8 mouse cellular contexts compared by ENCODE assay signal in the genomic region with DNA sequence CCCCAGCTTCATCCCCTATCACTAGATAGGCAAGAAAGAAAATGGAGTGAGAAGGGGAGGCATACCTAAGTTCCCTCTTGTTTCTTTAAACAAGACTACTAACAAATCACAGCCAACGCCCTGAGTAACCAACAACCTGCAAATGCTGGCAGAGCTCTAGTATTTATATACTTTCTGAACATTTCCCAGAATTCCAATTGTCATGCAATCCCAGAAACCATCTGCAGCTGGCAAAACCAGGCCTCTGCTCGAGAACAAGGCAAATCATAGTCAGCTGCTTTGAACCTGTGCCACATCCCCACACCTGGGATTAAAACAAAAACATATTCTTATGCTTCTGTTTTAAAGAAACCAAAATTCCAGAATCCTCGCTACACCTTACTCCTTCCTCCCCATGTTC. TPM values are rescaled to one million over a fixed set of nuclear protein-coding genes. Genes with fewer than 3 reads are reported as not detected.
DNase-seq lines count a peak whose midpoint lies in the region; ATAC-seq and TF ChIP-seq lines count a peak whose summit lies in the region.
"Had no signal": no experiment of that assay in that cellular context is flagged by ENCODE, and none has a peak within 500 bp of the region (broad histone marks: within the 10 kb centered on the region; RNA-seq: fewer than 3 reads in every experiment).

No protein-coding gene starts in this region.

- no peak for TF ChIP-seq POLR2A in liver, adult 2 months (IDR thresholded peaks at IDR 0.05; ENCODE audit: extremely low read depth, insufficient read depth, low read length)

- no peak overlapping the region for H3K9ac ChIP-seq in liver, adult 2 months (ENCODE audit: low read depth, low read length)
- H3K9ac ChIP-seq in forebrain, embryonic 11.5 days (ENCODE audit: low read length) = no peak overlapping the region
- H3K9ac ChIP-seq in limb, embryonic 11.5 days (ENCODE audit: low read length) = no peak overlapping the region
- H3K9ac ChIP-seq in neural tube, embryonic 14.5 days (replicated peaks; ENCODE audit: low read depth, low read length) = no peak overlapping the region

- H3K27me3 ChIP-seq in liver, adult 2 months (ENCODE audit: control insufficient read depth, insufficient read depth, low read length) = no peaks in the 10 kb centered on the region
- H3K27me3 ChIP-seq in forebrain, embryonic 11.5 days (ENCODE audit: control insufficient read depth, insufficient read depth, low read length) = peaks cover 3% of the 10 kb centered on the region; the same call in 1 of the 2 replicates
- no peaks in the 10 kb centered on the region for H3K27me3 ChIP-seq in limb, embryonic 11.5 days (ENCODE audit: control insufficient read depth, insufficient read depth, low read length)
- H3K27me3 ChIP-seq in neural tube, embryonic 14.5 days (ENCODE audit: control insufficient read depth, insufficient read depth, low read length) = no peaks in the 10 kb centered on the region; the same call in 1 of the 2 replicates

- no peak for ATAC-seq in forebrain, embryonic 11.5 days (replicated peaks; ENCODE audit: low FRiP score)
- no peak for ATAC-seq in limb, embryonic 11.5 days (ENCODE audit: insufficient number of reproducible peaks, low FRiP score, low TSS enrichment, low read depth)
- no peak for ATAC-seq in neural tube, embryonic 14.5 days (ENCODE audit: low read depth)

- peak; percentile 53 for DNase-seq in liver, adult 2 months (ENCODE audit: extremely low read depth, low read depth, low spot score)
- DNase-seq in liver = no peak
- DNase-seq in forebrain, embryonic 11.5 days (ENCODE audit: low spot score) = no peak
- DNase-seq in limb, embryonic 11.5 days (ENCODE audit: low spot score) = no peak
- DNase-seq in left cerebral cortex, adult 8-10 months (ENCODE audit: low spot score in 2 of 2) = no peak
- DNase-seq in urinary bladder, adult 2 months (ENCODE audit: low spot score) = no peak
- DNase-seq: adrenal gland, adult 2 months had no signal

- no peak for TF ChIP-seq CTCF in liver, adult 2 months (IDR thresholded peaks at IDR 0.05; ENCODE audit: low read depth, low read length)

- WGBS in liver, adult 2 months = 50% methylated on average over 3 of the region's 3 CpGs
- WGBS in forebrain, embryonic 11.5 days = 90% methylated on average over 3 of the region's 3 CpGs
- 80% methylated on average over 3 of the region's 3 CpGs for WGBS in limb, embryonic 11.5 days
- 87% methylated on average over 3 of the region's 3 CpGs for WGBS in neural tube, embryonic 14.5 days

- peak overlapping the region; percentile 53 for H3K4me2 ChIP-seq in forebrain, embryonic 11.5 days (ENCODE audit: low read depth, low read length, severe bottlenecking)
- peak overlapping the region; percentile 64 for H3K4me2 ChIP-seq in limb, embryonic 11.5 days (ENCODE audit: low read depth, severe bottlenecking)
- peak overlapping the region; percentile 65 for H3K4me2 ChIP-seq in neural tube, embryonic 14.5 days (ENCODE audit: low read depth, low read length)

- peak overlapping the region; percentile 84; the same call in 1 of the 2 replicates for H3K4me3 ChIP-seq in liver, adult 2 months (ENCODE audit: insufficient read depth, low read depth, low read length)
- peak overlapping the region; percentile 72; the same call in 1 of the 2 replicates for H3K4me3 ChIP-seq in forebrain, embryonic 11.5 days (ENCODE audit: low read depth, low read length)
- no peak overlapping the region; the same call in 1 of the 2 replicates for H3K4me3 ChIP-seq in limb, embryonic 11.5 days (ENCODE audit: low read depth, low read length)
- peak overlapping the region; percentile 72 for H3K4me3 ChIP-seq in neural tube, embryonic 14.5 days (ENCODE audit: low read depth, low read length)

- peaks cover 10% of the 10 kb centered on the region for H3K36me3 ChIP-seq in liver, adult 2 months (ENCODE audit: control insufficient read depth, insufficient read depth, low read length)
- no peaks in the 10 kb centered on the region for H3K36me3 ChIP-seq in forebrain, embryonic 11.5 days (ENCODE audit: control insufficient read depth, insufficient read depth, low read length)
- H3K36me3 ChIP-seq in limb, embryonic 11.5 days (ENCODE audit: control insufficient read depth, insufficient read depth, low read length) = peaks cover 6% of the 10 kb centered on the region; the same call in 1 of the 2 replicates
- no peaks in the 10 kb centered on the region; the same call in 1 of the 2 replicates for H3K36me3 ChIP-seq in neural tube, embryonic 14.5 days (ENCODE audit: control insufficient read depth, insufficient read depth, low read length)

- peaks cover 6% of the 10 kb centered on the region; the same call in 1 of the 2 replicates for H3K79me2 ChIP-seq in liver, adult 2 months (ENCODE audit: control insufficient read depth, insufficient read depth, low read length)

- no peaks in the 10 kb centered on the region for H3K9me3 ChIP-seq in forebrain, embryonic 11.5 days (ENCODE audit: control insufficient read depth, low read length)
- H3K9me3 ChIP-seq in limb, embryonic 11.5 days (ENCODE audit: control insufficient read depth, low read length) = no peaks in the 10 kb centered on the region
- H3K9me3 ChIP-seq in neural tube, embryonic 14.5 days (ENCODE audit: control insufficient read depth, low read length) = no peaks in the 10 kb centered on the region

- H3K4me1 ChIP-seq in liver, adult 2 months (ENCODE audit: control insufficient read depth, insufficient read depth, low read length) = no peaks in the 10 kb centered on the region
- H3K4me1 ChIP-seq in forebrain, embryonic 11.5 days (replicated peaks; ENCODE audit: control insufficient read depth, insufficient read depth, low read length) = peaks cover 8% of the 10 kb centered on the region
- H3K4me1 ChIP-seq in limb, embryonic 11.5 days (ENCODE audit: control insufficient read depth, insufficient read depth, low read length) = peaks cover 4% of the 10 kb centered on the region; the same call in 1 of the 2 replicates
- H3K4me1 ChIP-seq in neural tube, embryonic 14.5 days (ENCODE audit: control insufficient read depth, insufficient read depth, low read length) = peaks cover 8% of the 10 kb centered on the region

- no peak overlapping the region; the same call in 1 of the 2 replicates for H3K27ac ChIP-seq in liver, adult 2 months (replicated peaks; ENCODE audit: insufficient read depth, low read depth, low read length)
- H3K27ac ChIP-seq in forebrain, embryonic 11.5 days (ENCODE audit: low read depth, low read length) = no peak overlapping the region
- H3K27ac ChIP-seq in limb, embryonic 11.5 days (replicated peaks; ENCODE audit: low read depth, low read length) = no peak overlapping the region
- H3K27ac ChIP-seq in neural tube, embryonic 14.5 days (ENCODE audit: low read depth, low read length) = no peak overlapping the region

RNA-seq across cellular contexts. Expression of gene Ufc1, which starts 1.5 kb away (rescaled TPM):
- 96.5 and 103 TPM in 2 replicates for total RNA-seq in liver, adult 2 months (2014; rRNA removed)
- 30.3 and 34.5 TPM in 2 replicates for polyA plus RNA-seq in liver, adult 2 months (2012; rRNA removed)
- polyA plus RNA-seq in forebrain, embryonic 11.5 days (2014; fragmentation: Nextera tagmentation; extraction: Ambion mirVana) = 92.4 and 97.5 TPM in 2 replicates
- polyA plus RNA-seq in limb, embryonic 11.5 days (2014; fragmentation: Nextera tagmentation; extraction: Ambion mirVana) = 111 and 115 TPM in 2 replicates
- 116 and 124 TPM in 2 replicates for polyA plus RNA-seq in neural tube, embryonic 14.5 days (2014; fragmentation: Nextera tagmentation; extraction: Ambion mirVana)
- total RNA-seq in left cerebral cortex, adult 8-10 months (2022) = 100 to 1,000 TPM; 103 to 116 (median 110) TPM
- 78.1 and 81.2 TPM in 2 replicates for polyA plus RNA-seq in urinary bladder, adult 2 months (2012; rRNA removed)

RNA-seq across cellular contexts. Expression of gene Usp21, which starts 5.6 kb away (rescaled TPM):
- 4.3 and 7.2 TPM in 2 replicates for total RNA-seq in liver, adult 2 months (2014; rRNA removed)
- polyA plus RNA-seq in liver, adult 2 months (2012; rRNA removed) = 20.2 and 23.8 TPM in 2 replicates
- 110 and 114 TPM in 2 replicates for polyA plus RNA-seq in forebrain, embryonic 11.5 days (2014; fragmentation: Nextera tagmentation; extraction: Ambion mirVana)
- 111 and 114 TPM in 2 replicates for polyA plus RNA-seq in limb, embryonic 11.5 days (2014; fragmentation: Nextera tagmentation; extraction: Ambion mirVana)
- 76.8 and 87.9 TPM in 2 replicates for polyA plus RNA-seq in neural tube, embryonic 14.5 days (2014; fragmentation: Nextera tagmentation; extraction: Ambion mirVana)
- total RNA-seq in left cerebral cortex, adult 8-10 months (2022) = 10 to 100 TPM; 46.5 to 56.3 (median 50.5) TPM
- polyA plus RNA-seq in urinary bladder, adult 2 months (2012; rRNA removed) = 44.7 and 48.4 TPM in 2 replicates

RNA-seq across cellular contexts. Expression of gene Ppox, which starts 12.4 kb away (rescaled TPM):
- total RNA-seq in liver, adult 2 months (2014; rRNA removed) = 11.0 and 14.4 TPM in 2 replicates
- 19.6 and 31.2 TPM in 2 replicates for polyA plus RNA-seq in liver, adult 2 months (2012; rRNA removed)
- 66.3 and 67.6 TPM in 2 replicates for polyA plus RNA-seq in forebrain, embryonic 11.5 days (2014; fragmentation: Nextera tagmentation; extraction: Ambion mirVana)
- 65.0 and 71.0 TPM in 2 replicates for polyA plus RNA-seq in limb, embryonic 11.5 days (2014; fragmentation: Nextera tagmentation; extraction: Ambion mirVana)
- 49.2 and 51.2 TPM in 2 replicates for polyA plus RNA-seq in neural tube, embryonic 14.5 days (2014; fragmentation: Nextera tagmentation; extraction: Ambion mirVana)
- 10 to 100 TPM; 29.1 to 35.0 (median 30.4) TPM for total RNA-seq in left cerebral cortex, adult 8-10 months (2022)
- 91.3 and 136 TPM in 2 replicates for polyA plus RNA-seq in urinary bladder, adult 2 months (2012; rRNA removed)

RNA-seq across cellular contexts. Expression of gene B4galt3, which starts 23.2 kb away (rescaled TPM):
- 4.8 and 6.4 TPM in 2 replicates for total RNA-seq in liver, adult 2 months (2014; rRNA removed)
- 16.1 and 23.9 TPM in 2 replicates for polyA plus RNA-seq in liver, adult 2 months (2012; rRNA removed)
- polyA plus RNA-seq in forebrain, embryonic 11.5 days (2014; fragmentation: Nextera tagmentation; extraction: Ambion mirVana) = 72.3 and 75.5 TPM in 2 replicates
- polyA plus RNA-seq in limb, embryonic 11.5 days (2014; fragmentation: Nextera tagmentation; extraction: Ambion mirVana) = 68.9 and 78.2 TPM in 2 replicates
- 96.5 and 98.1 TPM in 2 replicates for polyA plus RNA-seq in neural tube, embryonic 14.5 days (2014; fragmentation: Nextera tagmentation; extraction: Ambion mirVana)
- total RNA-seq in left cerebral cortex, adult 8-10 months (2022) = 10 to 100 TPM; 60.7 to 69.2 (median 63.4) TPM
- polyA plus RNA-seq in urinary bladder, adult 2 months (2012; rRNA removed) = 71.4 and 74.6 TPM in 2 replicates

RNA-seq across cellular contexts. Expression of gene Dedd, which starts 35.6 kb away (rescaled TPM):
- total RNA-seq in liver, adult 2 months (2014; rRNA removed) = 14.7 and 15.8 TPM in 2 replicates
- 28.3 and 34.1 TPM in 2 replicates for polyA plus RNA-seq in liver, adult 2 months (2012; rRNA removed)
- 46.5 and 46.7 TPM in 2 replicates for polyA plus RNA-seq in forebrain, embryonic 11.5 days (2014; fragmentation: Nextera tagmentation; extraction: Ambion mirVana)
- 51.7 and 55.7 TPM in 2 replicates for polyA plus RNA-seq in limb, embryonic 11.5 days (2014; fragmentation: Nextera tagmentation; extraction: Ambion mirVana)
- polyA plus RNA-seq in neural tube, embryonic 14.5 days (2014; fragmentation: Nextera tagmentation; extraction: Ambion mirVana) = 48.0 and 49.7 TPM in 2 replicates
- total RNA-seq in left cerebral cortex, adult 8-10 months (2022) = 10 to 100 TPM; 35.0 to 39.7 (median 37.4) TPM
- 50.0 and 53.0 TPM in 2 replicates for polyA plus RNA-seq in urinary bladder, adult 2 months (2012; rRNA removed)
